Mouse (Mus musculus): ENCODE results near the gene Hoxd9.

- peak; percentile 92 for TF ChIP-seq CTCF (conservative IDR thresholded peaks at IDR 0.05; ENCODE audit: insufficient read depth, insufficient read length, low read depth, low read length)
- TF ChIP-seq POLR2A (IDR thresholded peaks at IDR 0.05; ENCODE audit: low read depth, low read length): no peak
These were observed 18.1 kb downstream of the Hoxd9 start for GRCm38 (mm10) chr2:74715504-74716241.

Data from kidney, adult 2 months (tissue).